Mouse (Mus musculus): ENCODE measurements at regions not wholly inside any gene's neighbourhood (a gene's known extent, or its start where the extent isn't known, plus 50 kb on each side); places are given as distances from the start of the nearest gene placed in this dataset.

GRCm38 (mm10) chr1:55807028-55807427, 401.3 kb downstream of the Plcl1 start:
- H3K9me3 ChIP-seq (ENCODE audit: control insufficient read depth, low read length) = no peaks in the 10 kb centered on the region
- 84% methylated on average over 5 of the region's 5 CpGs for WGBS
- no peaks in the 10 kb centered on the region for H3K36me3 ChIP-seq (ENCODE audit: control insufficient read depth, insufficient read depth, low read length)
- H3K27ac ChIP-seq (ENCODE audit: low read depth, low read length) = no peak overlapping the region
- no peak overlapping the region for H3K9ac ChIP-seq (ENCODE audit: low read length)
- H3K4me1 ChIP-seq (ENCODE audit: control insufficient read depth, insufficient read depth, low read length) = no peaks in the 10 kb centered on the region
- ATAC-seq (ENCODE audit: insufficient read depth, low FRiP score, low TSS enrichment) (no peak), DNase-seq (ENCODE audit: low spot score) (no peak)
- no peak overlapping the region for H3K4me2 ChIP-seq (ENCODE audit: low read depth)
- no peak overlapping the region for H3K4me3 ChIP-seq (ENCODE audit: low read depth, low read length)
- H3K27me3 ChIP-seq (ENCODE audit: control insufficient read depth, insufficient read depth, low read length) = no peaks in the 10 kb centered on the region

GRCm38 (mm10) chr1:55808724-55809519, 403.2 kb downstream of the Plcl1 start:
- WGBS = 94% methylated on average over 7 of the region's 7 CpGs
- no peak overlapping the region for H3K9ac ChIP-seq (ENCODE audit: low read length)
- DNase-seq (ENCODE audit: low spot score) = no peak
- H3K27me3 ChIP-seq (ENCODE audit: control insufficient read depth, insufficient read depth, low read length) = no peaks in the 10 kb centered on the region
- no peaks in the 10 kb centered on the region for H3K36me3 ChIP-seq (ENCODE audit: control insufficient read depth, insufficient read depth, low read length)
- no peak overlapping the region for H3K27ac ChIP-seq (ENCODE audit: low read depth, low read length)
- no peaks in the 10 kb centered on the region for H3K4me1 ChIP-seq (ENCODE audit: control insufficient read depth, insufficient read depth, low read length)
- H3K4me2 ChIP-seq (ENCODE audit: low read depth) = no peak overlapping the region
- no peak overlapping the region for H3K4me3 ChIP-seq (ENCODE audit: low read depth, low read length)
- no peak for ATAC-seq (ENCODE audit: insufficient read depth, low FRiP score, low TSS enrichment)
- H3K9me3 ChIP-seq (ENCODE audit: control insufficient read depth, low read length) = no peaks in the 10 kb centered on the region

- DNase-seq (ENCODE audit: low spot score) (no peak), ATAC-seq (ENCODE audit: insufficient read depth, low FRiP score, low TSS enrichment) (no peak)
- Histone ChIP-seq H3K4me2 (ENCODE audit: low read depth) (no peak overlapping the region), H3K4me3 (ENCODE audit: low read depth, low read length) (no peak overlapping the region), H3K27ac (ENCODE audit: low read depth, low read length) (no peak overlapping the region), H3K27me3 (ENCODE audit: control insufficient read depth, insufficient read depth, low read length) (no peaks in the 10 kb centered on the region), H3K4me1 (ENCODE audit: control insufficient read depth, insufficient read depth, low read length) (no peaks in the 10 kb centered on the region), H3K9ac (ENCODE audit: low read length) (no peak overlapping the region), H3K9me3 (ENCODE audit: control insufficient read depth, low read length) (no peaks in the 10 kb centered on the region), H3K36me3 (ENCODE audit: control insufficient read depth, insufficient read depth, low read length) (no peaks in the 10 kb centered on the region)
- 80% methylated on average over 1 of the region's 1 CpGs for WGBS
Observed at GRCm38 (mm10) chr1:55812486-55812885, 406.8 kb downstream of the Plcl1 start.

- no peaks in the 10 kb centered on the region for H3K9me3 ChIP-seq (ENCODE audit: control insufficient read depth, low read length)
- no peak overlapping the region for H3K27ac ChIP-seq (ENCODE audit: low read depth, low read length)
- no peak overlapping the region for H3K9ac ChIP-seq (ENCODE audit: low read length)
- WGBS = 53% methylated on average over 3 of the region's 3 CpGs
- H3K36me3 ChIP-seq (ENCODE audit: control insufficient read depth, insufficient read depth, low read length) = no peaks in the 10 kb centered on the region
- H3K4me2 ChIP-seq (ENCODE audit: low read depth) = no peak overlapping the region
- ATAC-seq (ENCODE audit: insufficient read depth, low FRiP score, low TSS enrichment) (no peak), DNase-seq (ENCODE audit: low spot score) (no peak)
- no peaks in the 10 kb centered on the region for H3K4me1 ChIP-seq (ENCODE audit: control insufficient read depth, insufficient read depth, low read length)
- H3K27me3 ChIP-seq (ENCODE audit: control insufficient read depth, insufficient read depth, low read length) = no peaks in the 10 kb centered on the region
- H3K4me3 ChIP-seq (ENCODE audit: low read depth, low read length) = no peak overlapping the region
Observed at GRCm38 (mm10) chr1:55820866-55821500, 415.3 kb downstream of the Plcl1 start.

GRCm38 (mm10) chr1:55822599-55822998, 416.9 kb downstream of the Plcl1 start:
- H3K36me3 ChIP-seq (ENCODE audit: control insufficient read depth, insufficient read depth, low read length) = no peaks in the 10 kb centered on the region
- H3K4me2 ChIP-seq (ENCODE audit: low read depth) = no peak overlapping the region
- no peak overlapping the region for H3K4me3 ChIP-seq (ENCODE audit: low read depth, low read length)
- no peak overlapping the region for H3K27ac ChIP-seq (ENCODE audit: low read depth, low read length)
- H3K4me1 ChIP-seq (ENCODE audit: control insufficient read depth, insufficient read depth, low read length) = no peaks in the 10 kb centered on the region
- no peaks in the 10 kb centered on the region for H3K9me3 ChIP-seq (ENCODE audit: control insufficient read depth, low read length)
- WGBS = 93% methylated on average over 4 of the region's 4 CpGs
- ATAC-seq (ENCODE audit: insufficient read depth, low FRiP score, low TSS enrichment) = no peak
- no peak overlapping the region for H3K9ac ChIP-seq (ENCODE audit: low read length)
- DNase-seq (ENCODE audit: low spot score) = no peak
- no peaks in the 10 kb centered on the region for H3K27me3 ChIP-seq (ENCODE audit: control insufficient read depth, insufficient read depth, low read length)

- Histone ChIP-seq H3K9me3 (ENCODE audit: control insufficient read depth, low read length) (no peaks in the 10 kb centered on the region), H3K27me3 (ENCODE audit: control insufficient read depth, insufficient read depth, low read length) (no peaks in the 10 kb centered on the region), H3K9ac (ENCODE audit: low read length) (no peak overlapping the region), H3K27ac (ENCODE audit: low read depth, low read length) (no peak overlapping the region), H3K4me3 (ENCODE audit: low read depth, low read length) (no peak overlapping the region), H3K4me2 (ENCODE audit: low read depth) (no peak overlapping the region), H3K4me1 (ENCODE audit: control insufficient read depth, insufficient read depth, low read length) (no peaks in the 10 kb centered on the region), H3K36me3 (ENCODE audit: control insufficient read depth, insufficient read depth, low read length) (no peaks in the 10 kb centered on the region)
- DNase-seq (ENCODE audit: low spot score) (no peak), ATAC-seq (ENCODE audit: insufficient read depth, low FRiP score, low TSS enrichment) (no peak)
Observed at GRCm38 (mm10) chr1:55827191-55827590, 421.5 kb downstream of the Plcl1 start.

GRCm38 (mm10) chr1:55835281-55835680, 429.6 kb downstream of the Plcl1 start:
- H3K4me2 ChIP-seq (ENCODE audit: low read depth) = no peak overlapping the region
- no peak overlapping the region for H3K4me3 ChIP-seq (ENCODE audit: low read depth, low read length)
- H3K27ac ChIP-seq (ENCODE audit: low read depth, low read length) = no peak overlapping the region
- WGBS = 88% methylated on average over 3 of the region's 3 CpGs
- no peaks in the 10 kb centered on the region for H3K27me3 ChIP-seq (ENCODE audit: control insufficient read depth, insufficient read depth, low read length)
- no peaks in the 10 kb centered on the region for H3K9me3 ChIP-seq (ENCODE audit: control insufficient read depth, low read length)
- no peaks in the 10 kb centered on the region for H3K36me3 ChIP-seq (ENCODE audit: control insufficient read depth, insufficient read depth, low read length)
- ATAC-seq (ENCODE audit: insufficient read depth, low FRiP score, low TSS enrichment) (no peak), DNase-seq (ENCODE audit: low spot score) (no peak)
- H3K9ac ChIP-seq (ENCODE audit: low read length) = no peak overlapping the region
- H3K4me1 ChIP-seq (ENCODE audit: control insufficient read depth, insufficient read depth, low read length) = no peaks in the 10 kb centered on the region

- no peaks in the 10 kb centered on the region for H3K4me1 ChIP-seq (ENCODE audit: control insufficient read depth, insufficient read depth, low read length)
- DNase-seq (ENCODE audit: low spot score) = no peak
- no peak overlapping the region for H3K9ac ChIP-seq (ENCODE audit: low read length)
- no peaks in the 10 kb centered on the region for H3K27me3 ChIP-seq (ENCODE audit: control insufficient read depth, insufficient read depth, low read length)
- H3K9me3 ChIP-seq (ENCODE audit: control insufficient read depth, low read length) = no peaks in the 10 kb centered on the region
- no peak for ATAC-seq (ENCODE audit: insufficient read depth, low FRiP score, low TSS enrichment)
- 71% methylated on average over 2 of the region's 2 CpGs for WGBS
- no peak overlapping the region for H3K27ac ChIP-seq (ENCODE audit: low read depth, low read length)
- H3K4me3 ChIP-seq (ENCODE audit: low read depth, low read length) = no peak overlapping the region
- H3K4me2 ChIP-seq (ENCODE audit: low read depth) = no peak overlapping the region
- H3K36me3 ChIP-seq (ENCODE audit: control insufficient read depth, insufficient read depth, low read length) = no peaks in the 10 kb centered on the region
Observed at GRCm38 (mm10) chr1:55836750-55837149, 431.0 kb downstream of the Plcl1 start.

- no peaks in the 10 kb centered on the region for H3K27me3 ChIP-seq (ENCODE audit: control insufficient read depth, insufficient read depth, low read length)
- H3K27ac ChIP-seq (ENCODE audit: low read depth, low read length) = no peak overlapping the region
- H3K9me3 ChIP-seq (ENCODE audit: control insufficient read depth, low read length) = no peaks in the 10 kb centered on the region
- no peak for DNase-seq (ENCODE audit: low spot score)
- H3K36me3 ChIP-seq (ENCODE audit: control insufficient read depth, insufficient read depth, low read length) = no peaks in the 10 kb centered on the region
- no peak overlapping the region for H3K4me3 ChIP-seq (ENCODE audit: low read depth, low read length)
- no peak for ATAC-seq (ENCODE audit: insufficient read depth, low FRiP score, low TSS enrichment)
- no peaks in the 10 kb centered on the region for H3K4me1 ChIP-seq (ENCODE audit: control insufficient read depth, insufficient read depth, low read length)
- no peak overlapping the region for H3K4me2 ChIP-seq (ENCODE audit: low read depth)
- H3K9ac ChIP-seq (ENCODE audit: low read length) = no peak overlapping the region
Observed at GRCm38 (mm10) chr1:55837366-55837765, 431.6 kb downstream of the Plcl1 start.

Data from neural tube, embryonic 11.5 days (tissue).